Mouse (Mus musculus) cerebellum, postnatal 4 days (tissue): ENCODE data around the gene Odf4.
"Not testable (repeated sequence)": the region's sequence is repeated elsewhere in the genome, so short reads cannot be mapped to it uniquely, and the experiment has no call there.

Experiments
- DNase-seq, 2 experiments: peaks; one replicate each; pipeline ENCODE4 v3.0.0; 2022; ENCODE audit warnings: low spot score in 2 of 2, mixed read lengths in 1 of 2

Gene Odf4

GRCm38 (mm10) chr11:68926981-68927380 is at the start of gene Odf4:
Gene Odf4, minus strand, starts transcription at chr11:68927081.
- DNase-seq, result no peak

- DNase-seq, result no peak
These were observed 48.7 kb upstream of the Odf4 start for GRCm38 (mm10) chr11:68975601-68976000.

- no peak for DNase-seq
These were observed 48.2 kb upstream of the Odf4 start, which contains the start of gene Rangrf for GRCm38 (mm10) chr11:68975085-68975484. Gene Rangrf, minus strand, starts transcription at chr11:68975185.

GRCm38 (mm10) chr11:68974059-68974450 is 47.2 kb upstream of the Odf4 start:
- no peak for DNase-seq

GRCm38 (mm10) chr11:68973250-68974058 is 46.6 kb upstream of the Odf4 start:
- DNase-seq, result peak in 1 of 2 experiments; percentile 78

- no peak for DNase-seq
These were observed 43.4 kb upstream of the Odf4 start for GRCm38 (mm10) chr11:68970232-68970631.

- DNase-seq, result no peak
These were observed 41.9 kb upstream of the Odf4 start for GRCm38 (mm10) chr11:68968752-68969151.

DNA sequence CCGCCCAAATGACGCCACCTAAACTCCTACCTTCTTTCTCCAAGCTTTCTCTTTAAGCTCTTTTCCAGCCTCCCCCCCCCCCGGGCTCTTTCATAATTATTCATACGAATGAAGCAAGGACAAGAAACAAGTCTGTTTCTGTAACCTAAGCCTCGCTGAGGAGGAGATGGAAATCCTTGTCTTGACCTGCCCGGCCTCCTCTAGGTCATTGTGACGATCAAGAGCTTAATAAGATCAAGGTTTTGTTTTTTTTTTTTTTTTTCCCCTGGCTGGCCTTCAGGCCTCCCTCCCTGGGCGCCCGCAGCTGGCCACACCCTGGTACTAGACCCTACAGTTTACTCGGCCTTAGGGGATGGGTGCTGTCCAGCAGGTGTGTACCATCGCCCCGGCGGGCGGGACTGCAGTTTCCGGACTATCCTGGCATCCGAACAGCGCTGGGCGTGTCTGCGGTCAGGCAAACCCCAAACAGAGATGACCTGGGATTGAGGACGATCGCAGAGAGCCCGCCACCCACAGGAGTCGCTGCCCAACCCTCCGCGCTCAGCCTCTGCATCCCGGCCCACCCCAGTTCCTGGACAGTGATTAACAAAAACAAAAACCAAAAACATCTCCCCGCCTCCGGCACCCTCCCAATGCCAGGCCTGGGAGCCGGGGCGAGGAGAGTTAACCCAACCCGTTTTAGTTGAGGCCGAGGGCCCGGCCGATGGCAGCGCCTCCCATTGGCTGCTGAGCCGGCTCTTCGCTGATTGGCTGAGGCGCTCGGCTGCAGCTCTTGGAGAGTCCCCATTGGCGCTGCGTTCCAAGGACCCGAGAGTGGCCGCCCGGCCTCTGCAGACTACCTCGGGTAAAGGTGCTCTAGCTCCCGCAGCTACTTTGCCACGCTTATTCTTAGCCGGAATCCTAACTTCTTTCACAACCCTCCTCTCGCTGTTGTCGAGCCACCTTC is 40.7 kb upstream of the Odf4 start, which contains the start of gene Slc25a35:
Slc25a35 (plus strand) TSS at position 795 of the 946 bp plus-strand sequence.
- DNase-seq, result peak; percentile 77 to 85

DNA sequence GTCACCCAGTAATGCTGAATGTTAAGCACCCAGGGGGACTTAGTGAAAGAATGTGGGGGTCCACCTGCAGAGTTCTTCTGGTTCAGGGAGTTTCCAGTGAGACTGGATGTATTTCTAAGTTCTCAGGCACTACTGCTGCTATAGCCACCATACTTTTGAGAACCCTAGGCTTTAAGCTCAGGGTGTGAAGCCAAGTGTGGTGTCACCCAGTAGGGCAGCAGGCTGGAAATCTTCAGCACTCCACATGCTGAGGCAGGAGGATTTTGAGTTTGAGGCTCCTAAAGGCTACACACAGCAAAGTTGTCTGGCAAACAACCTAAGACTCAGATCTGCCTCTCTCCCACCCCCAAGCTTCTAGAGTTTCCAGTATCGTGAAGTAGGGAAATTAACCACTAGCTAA is 39.7 kb upstream of the Odf4 start:
- no peak for DNase-seq

GRCm38 (mm10) chr11:68965845-68966244 is 39.0 kb upstream of the Odf4 start:
- DNase-seq, result peak in 1 of 2 experiments; percentile 60

GRCm38 (mm10) chr11:68965050-68965449 is 38.2 kb upstream of the Odf4 start:
- DNase-seq, result no peak

DNA sequence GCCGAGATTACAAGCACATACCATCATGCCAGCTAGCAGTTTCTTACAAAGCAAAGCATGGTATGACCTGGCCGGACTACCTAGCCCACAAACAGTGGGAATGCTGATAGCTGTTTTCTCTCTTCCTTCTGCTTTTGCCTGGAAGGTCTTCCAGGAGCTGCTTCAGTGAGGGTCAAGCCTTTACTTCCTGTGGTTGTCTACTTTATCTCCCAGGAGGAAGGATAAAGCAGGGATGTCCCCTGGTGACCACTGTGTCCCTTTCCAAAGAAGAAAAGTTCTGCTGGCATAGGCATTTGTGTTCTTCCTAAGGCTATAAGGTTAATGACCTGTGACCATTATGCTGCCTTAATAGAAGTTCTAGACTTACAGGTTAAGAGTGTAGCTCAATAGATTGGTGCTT is 36.5 kb upstream of the Odf4 start:
- DNase-seq, result no peak

DNA sequence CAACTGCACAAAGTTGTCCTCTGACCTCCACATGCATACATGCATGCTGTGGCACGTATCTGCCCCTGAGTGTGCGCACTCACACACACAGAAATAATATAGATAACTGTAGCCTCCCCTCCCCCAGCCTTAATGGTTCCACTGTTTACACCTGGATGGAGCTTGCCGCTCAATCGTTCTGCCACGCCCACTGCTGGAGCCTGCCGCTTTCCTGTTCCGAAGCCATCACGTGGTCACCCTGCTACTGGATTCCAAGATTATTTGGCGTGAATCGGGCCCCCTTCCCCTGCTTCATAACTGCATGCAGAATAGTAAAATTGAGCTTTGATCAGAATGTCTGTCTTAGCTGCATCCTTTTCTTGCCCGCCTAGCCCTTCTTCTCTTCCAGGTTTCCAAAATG is 35.3 kb upstream of the Odf4 start:
- DNase-seq, result not testable (repeated sequence)

DNA sequence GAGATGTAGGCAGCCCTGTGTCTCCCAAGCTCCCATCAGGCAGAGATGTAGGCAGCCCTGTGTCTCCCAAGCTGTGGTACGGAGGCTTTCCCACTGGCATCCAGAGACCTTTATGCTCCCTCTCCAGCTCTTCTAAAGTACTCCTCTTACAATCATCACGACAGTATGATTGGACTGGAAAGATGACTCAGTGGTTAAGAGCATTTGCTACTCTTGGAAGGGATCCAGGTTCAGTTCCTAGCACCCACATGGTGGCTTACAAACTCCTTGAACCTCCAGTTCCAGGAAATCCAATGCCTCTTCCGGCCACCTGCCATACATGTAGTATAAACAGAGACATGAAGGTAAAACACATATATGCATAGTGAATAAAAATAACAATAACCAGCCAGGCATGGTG is 34.7 kb upstream of the Odf4 start:
- DNase-seq, result no peak

DNA sequence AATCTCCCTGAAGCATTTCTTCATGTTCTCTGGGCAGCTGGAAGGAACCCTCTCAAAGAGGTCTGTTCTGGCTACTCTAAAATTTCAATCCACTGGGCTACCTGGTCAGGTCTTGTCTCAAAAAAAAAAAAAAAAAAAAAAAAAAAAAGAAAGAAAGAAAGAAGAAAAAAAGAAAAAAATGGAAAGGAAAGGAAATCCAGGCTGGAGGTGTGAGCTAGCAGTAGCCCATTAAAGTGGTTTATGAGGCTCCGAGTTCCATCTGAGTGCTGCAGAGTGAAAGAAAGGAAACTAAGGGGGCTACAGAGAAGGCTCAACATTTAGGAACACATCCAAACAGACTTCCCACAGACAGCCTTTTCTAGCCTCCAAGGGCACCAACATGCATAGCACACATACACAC is 31.1 kb upstream of the Odf4 start:
- DNase-seq, result no peak

- no peak for DNase-seq
These were observed 30.4 kb upstream of the Odf4 start, which contains the start of gene Arhgef15 for GRCm38 (mm10) chr11:68957308-68957707. Gene Arhgef15, minus strand, starts transcription at chr11:68957480.

GRCm38 (mm10) chr11:68956697-68957096 is 29.8 kb upstream of the Odf4 start:
- DNase-seq, result no peak

GRCm38 (mm10) chr11:68956107-68956506 is 29.2 kb upstream of the Odf4 start:
- no peak for DNase-seq

DNA sequence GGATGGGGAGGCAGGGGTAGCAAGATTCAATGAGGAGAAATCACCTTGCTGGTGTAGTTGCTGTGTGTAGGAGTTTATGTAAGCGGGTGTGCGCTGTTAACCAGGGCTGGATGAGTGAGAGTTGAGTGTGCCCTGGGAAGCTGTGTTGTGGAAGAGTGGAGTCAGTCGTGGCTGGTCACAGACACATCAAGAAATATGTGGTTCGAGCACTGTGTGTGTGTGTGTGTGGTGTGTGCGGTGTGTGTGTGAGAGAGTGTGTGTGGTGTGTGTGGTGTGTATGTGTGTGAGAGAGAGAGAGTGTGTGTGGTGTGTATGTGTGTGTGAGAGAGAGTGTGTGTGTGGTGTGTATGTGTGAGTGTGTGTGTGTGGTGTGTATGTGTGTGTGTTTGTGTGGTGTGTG is 28.6 kb upstream of the Odf4 start:
- no peak for DNase-seq

GRCm38 (mm10) chr11:68954408-68954807 is 27.5 kb upstream of the Odf4 start:
- no peak for DNase-seq

DNA sequence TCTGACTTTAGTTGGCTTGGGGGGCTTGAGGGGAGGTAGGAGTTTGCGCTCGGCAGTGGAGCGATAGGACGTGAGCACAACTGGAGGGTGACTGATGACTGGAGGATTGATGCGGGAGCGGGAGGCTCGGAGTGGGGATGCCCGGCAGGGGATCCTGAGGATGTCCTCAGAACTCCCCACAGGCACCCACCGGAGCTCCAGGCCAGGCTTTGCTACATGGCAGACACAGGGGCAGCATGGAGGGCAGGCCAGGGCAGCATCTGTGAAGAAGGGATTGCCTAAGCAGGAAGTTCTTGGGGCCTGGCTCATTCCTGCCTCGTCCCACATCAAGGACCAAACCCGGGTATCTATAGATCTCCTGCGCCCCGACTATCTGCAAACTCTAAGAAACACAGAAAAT is 27.0 kb upstream of the Odf4 start:
- DNase-seq, result no peak

GRCm38 (mm10) chr11:68947542-68947993 is 20.7 kb upstream of the Odf4 start:
- peak in 1 of 2 experiments; percentile 32 for DNase-seq
